Mouse (Mus musculus): ENCODE results near the gene Chrna5.

Gene Chrna5

GRCm38 (mm10) chr9:55023326-55023725 is 42.6 kb downstream of the Chrna5 start:
- no peak for DNase-seq (ENCODE audit: low spot score in 2 of 2)

GRCm38 (mm10) chr9:55023902-55024583 is 43.4 kb downstream of the Chrna5 start:
- peak; percentile 49 to 68 for DNase-seq (ENCODE audit: low spot score in 2 of 2)

GRCm38 (mm10) chr9:55025534-55026274 is 45.0 kb downstream of the Chrna5 start:
- DNase-seq (ENCODE audit: low spot score in 2 of 2): no peak

GRCm38 (mm10) chr9:55026275-55026663 is 45.6 kb downstream of the Chrna5 start, which contains the start of gene Chrna3:
Gene Chrna3 (minus strand): TSS chr9:55026562.
- DNase-seq (ENCODE audit: low spot score in 2 of 2): no peak

- DNase-seq (ENCODE audit: low spot score in 2 of 2): no peak
Observed at GRCm38 (mm10) chr9:55031435-55032167, 50.9 kb downstream of the Chrna5 start.

DNA sequence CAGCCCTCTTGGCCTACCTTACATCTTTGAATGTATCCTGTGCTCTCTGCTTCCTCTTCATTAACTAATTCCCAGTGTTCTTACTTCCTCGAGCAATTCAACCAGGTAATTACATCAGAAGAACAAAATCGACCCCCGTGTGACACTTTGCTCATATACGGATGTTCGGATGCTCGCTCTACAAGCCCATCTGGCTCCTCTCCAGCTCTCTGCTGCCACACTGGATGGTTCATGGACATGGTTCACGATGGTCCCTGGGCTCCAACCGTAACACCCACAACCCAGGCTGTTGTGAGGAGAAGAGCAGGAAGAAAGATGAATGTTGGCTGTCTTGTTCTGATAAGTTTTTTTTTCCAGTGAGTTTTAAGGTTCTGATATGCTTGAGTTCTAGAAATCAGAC is 58.3 kb downstream of the Chrna5 start:
- no peak for DNase-seq (ENCODE audit: low spot score in 2 of 2)

DNA sequence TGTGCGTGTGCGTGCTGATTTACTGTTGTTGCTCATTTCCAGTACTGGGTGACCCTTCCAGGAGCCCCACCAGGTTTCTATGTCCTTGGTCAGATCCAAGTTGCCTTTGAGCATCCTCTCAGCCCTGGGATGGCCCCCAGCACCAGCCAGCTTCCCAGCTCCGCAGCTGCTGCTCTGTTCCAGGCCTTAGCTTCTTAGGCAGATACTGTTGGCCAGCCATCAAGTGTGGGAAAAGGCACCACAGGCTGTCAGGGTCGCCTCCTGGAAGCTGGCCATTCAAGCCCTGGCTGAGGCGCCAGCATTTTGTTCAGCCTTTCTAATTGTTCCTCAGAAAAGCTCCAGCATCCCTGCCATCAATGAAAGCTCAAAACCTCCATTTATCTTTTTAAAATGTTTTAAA is 59.3 kb downstream of the Chrna5 start:
- no peak for DNase-seq (ENCODE audit: low spot score in 2 of 2)

DNA sequence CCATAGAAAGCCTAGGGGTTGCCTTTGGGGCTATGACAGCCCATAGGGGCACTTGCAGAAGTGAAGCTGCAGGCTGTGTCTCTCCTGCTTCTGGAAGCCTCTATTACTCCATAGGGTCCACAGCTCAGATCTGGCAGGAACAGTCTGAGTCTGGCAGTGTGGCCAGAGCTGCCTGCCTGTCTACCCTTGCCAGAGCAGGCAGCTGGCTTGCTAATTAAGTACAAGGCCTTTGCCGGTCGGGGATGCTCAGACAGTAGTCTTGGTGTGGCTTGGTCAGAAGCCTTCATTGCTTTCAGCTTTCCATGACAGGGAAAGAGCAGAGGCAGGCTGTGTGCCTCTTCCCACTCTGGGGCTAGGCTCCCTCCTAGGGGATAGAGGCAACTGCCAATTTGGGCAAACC is 60.7 kb downstream of the Chrna5 start:
- DNase-seq (ENCODE audit: low spot score in 2 of 2): no peak

GRCm38 (mm10) chr9:55043688-55044087 is 63.0 kb downstream of the Chrna5 start:
- no peak for DNase-seq (ENCODE audit: low spot score in 2 of 2)

DNA sequence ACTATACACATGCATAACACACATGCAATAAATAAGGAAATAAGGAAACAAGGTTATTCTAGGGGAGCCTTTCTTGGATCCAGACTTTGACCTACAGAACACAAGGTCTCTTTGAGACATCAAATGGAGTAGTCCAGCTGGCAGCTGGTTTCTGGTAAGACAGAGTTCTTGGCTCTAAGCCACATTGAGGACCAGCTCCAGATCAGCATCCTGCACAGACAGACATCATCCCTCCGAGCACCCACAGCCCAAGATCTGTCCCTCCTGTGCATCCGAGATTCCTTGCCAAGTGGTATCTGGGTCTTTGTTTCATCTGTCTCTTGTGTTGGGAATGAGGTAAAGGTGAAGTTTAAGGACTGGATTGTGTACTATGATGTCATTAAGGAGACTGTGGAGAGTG is 64.3 kb downstream of the Chrna5 start:
- no peak for DNase-seq (ENCODE audit: low spot score in 2 of 2)

DNA sequence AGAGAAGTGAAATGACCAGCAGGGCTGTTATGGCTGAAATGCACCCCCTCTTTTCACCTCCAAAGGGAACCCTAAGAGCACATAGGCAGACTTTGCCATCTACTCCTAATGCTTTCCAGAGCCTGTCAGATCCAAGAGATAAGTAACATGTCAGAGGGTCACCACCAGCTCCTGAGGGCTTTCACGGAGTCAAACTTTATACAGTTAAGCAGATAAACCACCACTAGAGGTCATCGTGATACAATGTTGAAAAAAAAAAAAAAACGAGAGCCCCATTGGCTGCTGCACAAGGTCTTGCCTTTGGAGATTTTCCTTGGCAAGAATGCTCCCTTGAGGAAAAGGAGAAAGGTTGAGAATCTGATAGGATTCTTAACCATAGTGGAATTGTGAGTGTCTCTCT is 66.1 kb downstream of the Chrna5 start:
- no peak for DNase-seq (ENCODE audit: low spot score in 2 of 2)

- DNase-seq (ENCODE audit: low spot score in 2 of 2): no peak
Observed at GRCm38 (mm10) chr9:55048211-55048880, 67.7 kb downstream of the Chrna5 start, which contains the start of gene Chrnb4. Gene Chrnb4 (minus strand): TSS chr9:55048779.

GRCm38 (mm10) chr9:55055386-55055930 is 74.8 kb downstream of the Chrna5 start:
- no peak for DNase-seq (ENCODE audit: low spot score in 2 of 2)
